Mouse (Mus musculus): ENCODE measurements around the gene Ing1.

- TF ChIP-seq CTCF (IDR thresholded peaks at IDR 0.05; ENCODE audit: borderline replicate concordance, insufficient read depth, low read depth, low read length) (no peak), POLR2A (IDR thresholded peaks at IDR 0.05; ENCODE audit: borderline replicate concordance, insufficient read depth, low read length) (no peak)
Measured at GRCm38 (mm10) chr8:11523331-11523730, 32.0 kb upstream of the Ing1 start.
